Mouse (Mus musculus) MEL (cell line): ENCODE measurements around the gene Fbxo48.
A peak's percentile ranks its signal among the peaks of the same experiment; 100 is the strongest.

Experiments used
- GATA1 ChIP-seq: IDR thresholded peaks from 2 replicates; pipeline ENCODE4 v1.6.1; 2011; ENCODE audit warnings: low read depth, low read length, improper control_type of control experiment
- KAT2A ChIP-seq: conservative IDR thresholded peaks from 2 replicates; pipeline ENCODE4 v1.6.1; 2012; ENCODE audit warnings: low read depth, low read length, improper control_type of control experiment, inconsistent platforms
- MYC ChIP-seq: IDR thresholded peaks from 2 replicates; pipeline ENCODE4 v1.6.1; 2011; ENCODE audit warnings: low read depth, mild to moderate bottlenecking, low read length, improper control_type of control experiment, moderate library complexity
- POLR2A ChIP-seq, 2 experiments: IDR thresholded peaks; 2 replicates each; pipeline ENCODE4 v1.6.1; 2011 to 2012; ENCODE audit warnings: low read length in 2 of 2, mild to moderate bottlenecking in 2 of 2, control low read depth in 1 of 2, improper control_type of control experiment in 1 of 2, low read depth in 1 of 2, moderate library complexity in 1 of 2; ENCODE audit not compliant: control insufficient read depth in 1 of 2, insufficient read depth in 1 of 2, poor library complexity in 1 of 2

- TF ChIP-seq KAT2A, result no peak
- TF ChIP-seq MYC, result peak; percentile 24; the same call in 1 of the 2 replicates
- no peak for TF ChIP-seq GATA1
- no peak for TF ChIP-seq POLR2A (IDR thresholded peaks at IDR 0.05; ENCODE audit: control insufficient read depth in 1 of 2, insufficient read depth in 1 of 2, low read depth in 1 of 2, low read length in 2 of 2, poor library complexity in 1 of 2)
These were observed 48.8 kb downstream of the Fbxo48 start for GRCm38 (mm10) chr11:16999933-17000332.
